Mouse (Mus musculus): ENCODE results near the gene Teddm1b. TPM values are rescaled to one million over a fixed set of nuclear protein-coding genes. Genes with fewer than 3 reads are reported as not detected.

Teddm1b gene
- polyA plus RNA-seq (2015; fragmentation: Nextera tagmentation; extraction: Ambion mirVana) = 0.08 and 0.14 TPM in 2 replicates

DNA sequence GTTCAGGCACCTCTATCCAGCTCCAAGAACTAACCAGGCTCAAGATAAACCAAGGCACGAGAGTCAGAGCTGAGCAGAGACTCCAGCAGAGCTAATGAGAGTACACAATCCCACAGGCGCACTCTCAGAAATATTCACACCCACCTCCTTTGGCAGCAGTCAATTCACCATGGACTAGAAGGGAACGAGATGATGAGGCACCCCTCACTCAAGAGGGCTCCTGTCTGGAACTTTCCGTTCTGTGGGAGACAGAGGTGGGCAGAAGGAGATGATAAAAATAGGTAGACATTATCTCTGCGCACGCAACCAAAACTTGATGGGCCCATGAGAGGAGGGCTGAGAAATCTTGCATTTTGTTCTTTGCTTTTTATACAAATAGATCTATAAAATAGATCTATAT, at the start of gene Teddm1b:
Teddm1b (plus strand) TSS at position 301 of the 400 bp plus-strand sequence.

DNA sequence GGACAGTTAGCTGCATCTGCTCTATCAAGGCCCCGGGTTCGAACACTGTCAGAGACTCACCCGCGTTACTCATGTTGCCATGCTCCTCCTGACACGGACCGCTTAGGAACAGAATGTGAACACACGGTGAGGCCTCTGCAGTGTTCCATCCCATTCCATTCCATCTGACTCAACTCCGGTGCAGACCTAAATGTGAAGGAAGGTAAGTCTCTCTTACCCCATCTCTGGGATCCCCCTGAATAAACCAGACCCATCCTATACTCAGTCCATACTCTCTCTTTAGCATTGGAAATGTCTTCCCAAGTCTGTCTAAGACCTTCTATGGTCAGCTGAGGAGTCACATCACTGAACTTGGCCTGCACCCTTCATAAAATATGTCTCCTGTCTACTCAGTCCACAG, 30.1 kb upstream of the Teddm1b start, which contains the start of gene Rgsl1:
Rgsl1 (minus strand) TSS at position 101 of the 400 bp plus-strand sequence.

DNA sequence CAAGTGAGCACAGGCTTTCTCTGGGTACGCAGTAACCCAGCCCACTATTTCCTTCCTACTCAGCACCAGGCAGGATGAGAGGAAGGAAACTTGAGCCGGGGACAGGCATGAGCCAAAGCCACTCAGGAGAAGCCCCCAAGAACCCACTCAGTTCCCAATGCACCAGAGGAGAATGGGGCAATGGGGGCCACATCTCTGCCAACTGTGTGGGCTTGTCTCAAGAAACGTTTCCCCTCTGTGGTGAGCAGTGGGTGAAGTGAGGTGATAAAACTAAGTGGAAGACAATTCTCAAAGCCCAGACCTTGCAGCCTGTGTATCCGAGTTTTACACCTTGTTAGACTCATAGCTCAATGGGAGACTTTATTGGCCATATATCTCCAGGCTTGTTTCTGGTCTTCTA, 17.3 kb downstream of the Teddm1b start, which contains the start of gene Teddm1a:
Teddm1a (plus strand) TSS at position 301 of the 400 bp plus-strand sequence.

DNA sequence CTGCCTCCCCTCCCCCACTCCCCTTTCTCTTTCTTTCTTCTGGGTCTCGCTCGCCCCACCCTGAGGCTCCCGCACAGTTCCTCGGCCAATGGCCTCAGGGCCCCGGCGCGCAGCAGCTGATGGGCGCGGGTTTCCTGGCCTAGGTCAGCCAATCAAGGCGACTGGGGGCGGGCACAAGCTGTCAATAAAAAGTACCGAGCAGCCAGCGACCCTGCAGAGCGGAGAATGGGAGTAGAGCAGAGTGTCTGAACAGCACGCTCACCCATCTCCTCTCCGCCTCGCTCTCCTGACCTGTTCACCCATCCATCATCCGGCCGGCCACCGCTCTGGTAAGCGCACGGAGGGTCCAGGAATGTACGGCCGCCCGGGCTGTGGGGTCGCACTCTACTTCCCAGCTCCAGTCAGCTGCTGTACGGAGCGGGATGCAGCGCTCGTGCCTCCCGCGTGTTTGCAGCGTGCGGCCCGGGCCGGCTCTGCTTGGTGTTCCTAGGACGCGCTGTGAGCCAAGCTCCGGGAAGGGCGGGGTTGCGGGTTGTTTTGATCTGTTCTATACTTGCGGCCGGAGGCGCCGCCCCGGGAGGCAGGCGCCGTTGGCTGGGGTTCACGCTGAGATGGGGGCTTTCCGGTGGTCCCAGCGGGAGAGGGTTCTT, 25.7 kb downstream of the Teddm1b start, which contains the start of the genes Glul and Teddm2:
Glul (plus strand) TSS at position 214 of the 650 bp plus-strand sequence.
Teddm2 (minus strand) TSS at position 498 of the 650 bp plus-strand sequence.

Small RNAs within 50 kb of the gene (microRNA-seq; reads per million reads assigned to microRNA genes)
- 13.3 reads per million, percentile 22 among the genes with 10 or more reads in this experiment for gene Mir8114

Other genes starting within 250 kb of the Teddm1b start
- 0.02 and 0.08 TPM in 2 replicates for gene Rgs8, start 221.3 kb upstream of the Teddm1b start, polyA plus RNA-seq (2015; fragmentation: Nextera tagmentation; extraction: Ambion mirVana)
- 2.1 and 2.7 TPM in 2 replicates for gene Rgs16, start 134.0 kb upstream of the Teddm1b start, polyA plus RNA-seq (2015; fragmentation: Nextera tagmentation; extraction: Ambion mirVana)
- gene Rnasel, start 124.9 kb upstream of the Teddm1b start, polyA plus RNA-seq (2015; fragmentation: Nextera tagmentation; extraction: Ambion mirVana) = 7.8 and 9.5 TPM in 2 replicates
- gene Rgsl1, start 30.2 kb upstream of the Teddm1b start, polyA plus RNA-seq (2015; fragmentation: Nextera tagmentation; extraction: Ambion mirVana) = 0.07 and 0.19 TPM in 2 replicates
- gene Teddm1a, start 17.4 kb downstream of the Teddm1b start, polyA plus RNA-seq (2015; fragmentation: Nextera tagmentation; extraction: Ambion mirVana) = not detected in 2 replicates
- 88.0 and 121 TPM in 2 replicates for gene Glul, start 25.6 kb downstream of the Teddm1b start, polyA plus RNA-seq (2015; fragmentation: Nextera tagmentation; extraction: Ambion mirVana)
- 0.35 and 0.56 TPM in 2 replicates for gene Teddm2, start 25.9 kb downstream of the Teddm1b start, polyA plus RNA-seq (2015; fragmentation: Nextera tagmentation; extraction: Ambion mirVana)

All from urinary bladder, postnatal 0 days (tissue).